Mouse (Mus musculus): ENCODE measurements at regions not wholly inside any gene's neighbourhood (a gene's known extent, or its start where the extent isn't known, plus 50 kb on each side); places are given as distances from the start of the nearest gene placed in this dataset.

DNA sequence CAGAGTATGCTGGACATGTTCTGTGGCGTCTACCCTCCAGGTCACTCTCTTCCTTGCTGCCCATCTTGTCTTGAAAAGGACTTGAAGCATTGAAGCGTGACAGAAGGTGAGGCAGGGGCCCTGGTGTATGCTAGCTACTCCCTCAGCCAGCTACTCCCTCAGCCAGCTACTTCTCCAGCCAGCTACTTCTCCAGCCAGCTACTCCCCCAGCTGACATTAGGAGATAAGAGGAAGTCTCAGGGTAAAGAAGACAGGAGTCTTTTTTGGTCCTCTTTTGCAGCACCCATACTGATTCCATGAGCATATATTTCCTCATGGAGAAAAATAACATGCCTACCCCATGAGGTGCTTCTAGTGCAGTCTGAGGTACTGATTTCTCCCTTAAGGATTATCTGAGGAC is 111.6 kb upstream of the Irf2bp2 start:
- H3K4me2 ChIP-seq (replicated peaks; ENCODE audit: low read depth, low read length): no peak overlapping the region
- no peak for ATAC-seq
- peaks cover 4% of the 10 kb centered on the region; the same call in 1 of the 2 replicates for H3K4me1 ChIP-seq (ENCODE audit: insufficient read depth, low read depth, low read length)
- DNase-seq (ENCODE audit: low spot score): no peak
- H3K27me3 ChIP-seq (replicated peaks; ENCODE audit: insufficient read depth, low read length): no peaks in the 10 kb centered on the region
- H3K36me3 ChIP-seq (ENCODE audit: insufficient read depth, low read length): no peaks in the 10 kb centered on the region
- no peak overlapping the region for H3K4me3 ChIP-seq (ENCODE audit: low read depth, low read length)
- H3K9ac ChIP-seq (replicated peaks; ENCODE audit: low read depth): no peak overlapping the region
- 96% methylated on average over 2 of the region's 2 CpGs for WGBS
- H3K9me3 ChIP-seq (ENCODE audit: low read length): no peaks in the 10 kb centered on the region
- TF ChIP-seq CTCF (IDR thresholded peaks at IDR 0.05) (no peak), EP300 (IDR thresholded peaks at IDR 0.05) (no peak)
- no peak overlapping the region for H3K27ac ChIP-seq (ENCODE audit: low read length)

DNA sequence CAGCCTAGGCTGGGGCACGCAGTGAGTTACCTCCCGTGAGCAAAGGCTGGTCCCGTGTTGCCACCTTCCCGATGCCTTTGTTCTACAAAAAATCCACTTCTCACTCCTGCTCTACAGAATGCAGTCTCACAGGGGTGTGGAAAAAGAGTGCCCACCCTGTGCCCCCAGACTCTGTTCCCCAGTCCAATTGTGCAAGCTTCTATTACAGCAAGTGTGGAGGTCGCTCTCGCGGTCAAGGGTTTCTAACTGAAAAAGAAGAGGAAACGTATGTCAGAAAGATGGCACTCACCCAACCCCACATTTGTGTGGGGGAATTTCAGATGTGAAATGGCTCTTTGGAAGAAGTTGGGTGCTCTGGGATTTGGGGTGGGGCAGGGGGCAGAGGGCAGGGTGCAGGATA is 110.9 kb upstream of the Irf2bp2 start:
- ATAC-seq (no peak), DNase-seq (ENCODE audit: low spot score) (no peak)
- H3K4me1 ChIP-seq (ENCODE audit: insufficient read depth, low read depth, low read length): peaks cover 6% of the 10 kb centered on the region; the same call in 1 of the 2 replicates
- H3K27me3 ChIP-seq (replicated peaks; ENCODE audit: insufficient read depth, low read length): no peaks in the 10 kb centered on the region
- WGBS: 72% methylated on average over 8 of the region's 8 CpGs
- H3K9me3 ChIP-seq (ENCODE audit: low read length): no peaks in the 10 kb centered on the region
- H3K4me3 ChIP-seq (ENCODE audit: low read depth, low read length): no peak overlapping the region
- no peaks in the 10 kb centered on the region for H3K36me3 ChIP-seq (ENCODE audit: insufficient read depth, low read length)
- TF ChIP-seq CTCF (IDR thresholded peaks at IDR 0.05): no peak
- no peak for TF ChIP-seq EP300 (IDR thresholded peaks at IDR 0.05)
- no peak overlapping the region for H3K9ac ChIP-seq (replicated peaks; ENCODE audit: low read depth)
- H3K4me2 ChIP-seq (replicated peaks; ENCODE audit: low read depth, low read length): no peak overlapping the region
- H3K27ac ChIP-seq (ENCODE audit: low read length): no peak overlapping the region

DNA sequence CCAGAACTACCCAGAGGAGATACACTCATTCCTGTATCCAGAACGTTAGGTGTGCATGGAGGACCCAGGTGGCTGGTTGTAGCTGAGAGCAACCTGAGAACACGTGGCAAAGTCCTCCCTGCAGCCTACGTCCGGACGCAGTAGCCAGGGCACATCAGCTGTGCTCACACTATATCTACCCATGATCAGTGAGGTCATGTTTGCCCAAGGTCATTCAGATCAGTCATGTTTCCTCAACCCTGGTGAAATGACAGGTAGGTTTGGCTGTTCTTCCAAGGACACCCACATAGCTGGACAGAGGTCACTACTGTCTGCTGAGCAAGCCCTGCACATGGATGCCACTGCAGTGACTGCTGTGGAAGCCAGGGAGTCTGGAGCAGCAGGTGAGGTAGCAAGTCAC is 109.8 kb upstream of the Irf2bp2 start:
- Histone ChIP-seq H3K4me2 (replicated peaks; ENCODE audit: low read depth, low read length) (no peak overlapping the region), H3K27me3 (replicated peaks; ENCODE audit: insufficient read depth, low read length) (no peaks in the 10 kb centered on the region), H3K4me1 (ENCODE audit: insufficient read depth, low read depth, low read length) (peaks cover 13% of the 10 kb centered on the region; the same call in 1 of the 2 replicates), H3K9ac (replicated peaks; ENCODE audit: low read depth) (no peak overlapping the region), H3K9me3 (ENCODE audit: low read length) (no peaks in the 10 kb centered on the region), H3K36me3 (ENCODE audit: insufficient read depth, low read length) (no peaks in the 10 kb centered on the region), H3K4me3 (ENCODE audit: low read depth, low read length) (no peak overlapping the region), H3K27ac (ENCODE audit: low read length) (no peak overlapping the region)
- WGBS: 84% methylated on average over 5 of the region's 5 CpGs
- ATAC-seq (no peak), DNase-seq (ENCODE audit: low spot score) (no peak)
- no peak for TF ChIP-seq CTCF (IDR thresholded peaks at IDR 0.05)
- TF ChIP-seq EP300 (IDR thresholded peaks at IDR 0.05): no peak

DNA sequence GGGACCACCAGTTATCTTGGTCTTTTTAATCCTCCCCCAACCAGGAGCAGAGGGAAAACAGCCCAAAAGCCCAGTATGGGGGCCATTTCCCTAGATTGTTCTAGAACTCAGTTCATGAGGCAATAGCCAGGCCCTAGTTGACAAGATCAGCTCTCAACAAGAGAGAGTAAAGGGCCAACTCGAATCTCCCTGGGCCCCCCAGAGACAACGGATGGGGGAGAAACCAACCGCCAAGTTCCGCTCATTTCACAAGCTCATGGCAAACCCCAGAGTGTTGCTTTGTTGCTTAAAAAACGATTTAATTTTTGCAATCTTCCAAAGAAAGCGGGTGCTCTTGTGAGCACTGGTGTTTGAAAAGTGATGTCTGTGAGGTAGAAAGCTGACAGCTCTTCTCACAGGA is 108.5 kb upstream of the Irf2bp2 start:
- H3K9ac ChIP-seq (replicated peaks; ENCODE audit: low read depth): no peak overlapping the region
- no peak for ATAC-seq
- H3K4me1 ChIP-seq (ENCODE audit: insufficient read depth, low read depth, low read length): peaks cover 11% of the 10 kb centered on the region; the same call in 1 of the 2 replicates
- no peak overlapping the region for H3K27ac ChIP-seq (ENCODE audit: low read length)
- no peaks in the 10 kb centered on the region for H3K9me3 ChIP-seq (ENCODE audit: low read length)
- WGBS: 78% methylated on average over 6 of the region's 6 CpGs
- peak; percentile 40 for DNase-seq (ENCODE audit: low spot score)
- no peaks in the 10 kb centered on the region for H3K27me3 ChIP-seq (replicated peaks; ENCODE audit: insufficient read depth, low read length)
- no peak overlapping the region for H3K4me3 ChIP-seq (ENCODE audit: low read depth, low read length)
- no peaks in the 10 kb centered on the region for H3K36me3 ChIP-seq (ENCODE audit: insufficient read depth, low read length)
- H3K4me2 ChIP-seq (replicated peaks; ENCODE audit: low read depth, low read length): no peak overlapping the region
- TF ChIP-seq EP300 (IDR thresholded peaks at IDR 0.05) (no peak), CTCF (IDR thresholded peaks at IDR 0.05) (no peak)

DNA sequence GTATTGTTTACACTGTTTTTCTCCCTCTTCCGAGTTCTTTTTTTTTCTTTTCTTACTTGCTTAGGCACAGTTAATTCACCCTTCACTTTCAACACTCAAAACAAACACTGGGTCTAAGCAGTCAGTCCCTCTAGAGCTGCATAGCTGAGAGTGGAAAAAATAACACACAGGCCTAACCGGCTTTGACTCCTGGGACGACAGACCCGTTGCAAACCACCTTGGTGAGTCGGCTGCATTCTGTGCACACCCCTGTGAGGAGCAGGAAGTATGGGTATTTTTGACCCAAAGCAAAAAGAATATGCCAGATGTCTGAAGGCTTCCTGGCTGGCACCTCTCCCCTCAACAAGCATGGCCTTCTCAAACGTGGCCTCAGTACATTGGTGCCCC is 105.6 kb upstream of the Irf2bp2 start:
- 5% methylated on average over 6 of the region's 6 CpGs for WGBS
- H3K9ac ChIP-seq (replicated peaks; ENCODE audit: low read depth): no peak overlapping the region
- H3K4me2 ChIP-seq (replicated peaks; ENCODE audit: low read depth, low read length): no peak overlapping the region
- H3K27me3 ChIP-seq (replicated peaks; ENCODE audit: insufficient read depth, low read length): no peaks in the 10 kb centered on the region
- H3K4me3 ChIP-seq (ENCODE audit: low read depth, low read length): no peak overlapping the region
- no peak for TF ChIP-seq EP300 (IDR thresholded peaks at IDR 0.05)
- TF ChIP-seq CTCF (IDR thresholded peaks at IDR 0.05): no peak
- ATAC-seq (peak; percentile 88), DNase-seq (ENCODE audit: low spot score) (peak; percentile 92)
- H3K27ac ChIP-seq (ENCODE audit: low read length): peak overlapping the region; percentile 82
- H3K9me3 ChIP-seq (ENCODE audit: low read length): no peaks in the 10 kb centered on the region
- peaks cover 11% of the 10 kb centered on the region; the same call in 1 of the 2 replicates for H3K4me1 ChIP-seq (ENCODE audit: insufficient read depth, low read depth, low read length)
- H3K36me3 ChIP-seq (ENCODE audit: insufficient read depth, low read length): no peaks in the 10 kb centered on the region

DNA sequence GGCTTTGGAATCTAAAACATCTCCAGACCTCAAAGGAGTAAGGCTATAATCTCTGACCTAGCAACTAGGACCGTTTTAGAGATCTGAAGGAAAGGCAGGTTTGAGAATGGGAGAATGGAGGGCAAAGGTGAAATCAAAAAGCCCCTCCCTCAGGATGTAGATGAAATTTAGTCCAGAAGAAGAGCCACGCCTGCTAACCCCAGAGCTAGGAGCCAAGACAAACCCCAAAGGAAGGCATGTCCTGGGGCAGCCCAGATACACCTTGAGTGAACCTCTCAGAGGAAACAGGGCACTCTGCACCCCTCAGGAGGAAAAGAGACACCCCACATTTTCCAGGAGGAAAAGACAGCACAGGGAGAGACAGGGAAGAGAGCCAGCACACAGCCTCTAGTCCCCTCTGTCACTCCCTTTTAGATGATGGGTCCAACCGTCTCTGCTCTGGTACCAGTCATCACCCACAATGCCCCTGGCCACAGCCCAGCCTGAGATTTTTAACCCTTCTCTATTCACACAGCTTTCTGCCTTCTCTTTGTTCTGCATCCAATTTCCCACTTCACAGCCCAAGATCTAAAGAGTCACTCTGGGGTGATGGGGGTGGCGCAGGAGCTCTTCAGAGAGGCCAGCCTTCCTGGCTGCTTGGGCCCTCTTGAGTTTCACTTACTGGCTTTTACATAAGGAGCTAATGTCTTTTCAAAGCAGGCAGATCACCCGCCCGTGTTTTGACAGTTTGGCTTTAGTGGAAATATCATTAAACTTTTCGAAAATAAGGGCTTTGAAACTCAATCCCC is 105.0 kb upstream of the Irf2bp2 start:
- 23% methylated on average over 7 of the region's 7 CpGs for WGBS
- DNase-seq (ENCODE audit: low spot score) (peak; percentile 92), ATAC-seq (peak; percentile 92)
- H3K4me1 ChIP-seq (ENCODE audit: insufficient read depth, low read depth, low read length): peaks cover 11% of the 10 kb centered on the region; the same call in 1 of the 2 replicates
- no peaks in the 10 kb centered on the region for H3K36me3 ChIP-seq (ENCODE audit: insufficient read depth, low read length)
- H3K9me3 ChIP-seq (ENCODE audit: low read length): no peaks in the 10 kb centered on the region
- H3K27me3 ChIP-seq (replicated peaks; ENCODE audit: insufficient read depth, low read length): no peaks in the 10 kb centered on the region
- H3K4me2 ChIP-seq (replicated peaks; ENCODE audit: low read depth, low read length): 0 out of 2 replicates have a peak overlapping the region, but pooled peaks have one; percentile 0
- TF ChIP-seq CTCF (IDR thresholded peaks at IDR 0.05): no peak
- TF ChIP-seq EP300 (IDR thresholded peaks at IDR 0.05): peak; percentile 82
- H3K9ac ChIP-seq (replicated peaks; ENCODE audit: low read depth): no peak overlapping the region
- H3K27ac ChIP-seq (ENCODE audit: low read length): peak overlapping the region; percentile 82
- no peak overlapping the region for H3K4me3 ChIP-seq (ENCODE audit: low read depth, low read length)
